Mouse (Mus musculus) liver, adult 2 months (tissue): ENCODE results near the gene Arf6. TPM values are rescaled to one million over a fixed set of nuclear protein-coding genes. Genes with fewer than 3 reads are reported as not detected.
"Not testable (repeated sequence)": the region's sequence is repeated elsewhere in the genome, so short reads cannot be mapped to it uniquely, and the experiment has no call there.

Experiments
- DNase-seq: peaks from one replicate; pipeline ENCODE4 v3.0.0-alpha.2; 2011; ENCODE audit warnings: low read depth, low spot score; ENCODE audit errors: extremely low read depth
- H3K27ac ChIP-seq: fragments of 200-500 bp; replicated peaks from 2 replicates; pipeline ENCODE4 v1.5.1; 2012; ENCODE audit warnings: low read depth, mild to moderate bottlenecking, control low read depth, inconsistent platforms, low read length; ENCODE audit not compliant: insufficient read depth
- H3K27me3 ChIP-seq: fragments of 200-500 bp; 2 replicates; pipeline ENCODE4 v1.6.1; 2012; ENCODE audit warnings: mild to moderate bottlenecking, moderate library complexity, low read length, inconsistent platforms; ENCODE audit not compliant: control insufficient read depth, insufficient read depth
- H3K36me3 ChIP-seq: fragments of 200-500 bp; 2 replicates; pipeline ENCODE4 v1.6.1; 2012; ENCODE audit warnings: low read length, inconsistent platforms; ENCODE audit not compliant: control insufficient read depth, insufficient read depth
- H3K4me1 ChIP-seq: fragments of 200-500 bp; 2 replicates; pipeline ENCODE4 v1.6.1; 2011; ENCODE audit warnings: low read length; ENCODE audit not compliant: control insufficient read depth, insufficient read depth
- H3K4me3 ChIP-seq: fragments of 200-500 bp; 2 replicates; pipeline ENCODE4 v1.5.1; 2011; ENCODE audit warnings: low read depth, mild to moderate bottlenecking, control low read depth, low read length, moderate library complexity; ENCODE audit not compliant: insufficient read depth
- H3K79me2 ChIP-seq: fragments of 200-500 bp; 2 replicates; pipeline ENCODE4 v1.6.1; 2012; ENCODE audit warnings: inconsistent platforms, mild to moderate bottlenecking, low read length, moderate library complexity; ENCODE audit not compliant: control insufficient read depth, insufficient read depth
- H3K9ac ChIP-seq: fragments of 200-500 bp; 2 replicates; pipeline ENCODE4 v1.6.1; 2012; ENCODE audit warnings: low read depth, mild to moderate bottlenecking, control low read depth, inconsistent platforms, low read length
- CTCF ChIP-seq: fragments of 200-500 bp; IDR thresholded peaks from 2 replicates; pipeline ENCODE4 v1.5.1; 2011; ENCODE audit warnings: low read depth, low read length, control low read depth
- POLR2A ChIP-seq: fragments of 200-500 bp; IDR thresholded peaks from 2 replicates; pipeline ENCODE4 v1.6.1; 2011; ENCODE audit warnings: low read length, control low read depth; ENCODE audit not compliant: insufficient read depth; ENCODE audit errors: extremely low read depth
- WGBS: fragments of 180-500 bp; shearing (Covaris S2); methylation state at CpG from one replicate; pipeline ENCODE4 v1.1.7; 2018; 5-methylcytosine and 5-hydroxymethylcytosine counted together
- polyA plus RNA-seq: library from polyadenylated mRNA; depleted of rRNA; stranded (reverse); fragments of >200 nt; gene quantifications from 2 replicates; pipeline ENCODE4 v1.2.3, GENCODE M21; 2012
- total RNA-seq: library from RNA; depleted of rRNA; stranded (reverse); fragments of >200 nt; gene quantifications from 2 replicates; pipeline ENCODE4 v1.2.3, GENCODE M21; 2014

Arf6 gene
- total and polyA plus RNA-seq, 2 experiments, result 40.7 to 62.7 TPM

- Histone ChIP-seq H3K9ac (no peak overlapping the region), H3K79me2 (peaks cover under 1% of the 10 kb centered on the region; the same call in 1 of the 2 replicates), H3K4me1 (peaks cover 5% of the 10 kb centered on the region), H3K36me3 (peaks cover 6% of the 10 kb centered on the region), H3K4me3 (no peak overlapping the region), H3K27me3 (no peaks in the 10 kb centered on the region), H3K27ac (no peak overlapping the region)
- WGBS, result 93% methylated on average over 11 of the region's 11 CpGs
- no peak for DNase-seq
- TF ChIP-seq CTCF (no peak), POLR2A (no peak)
Observed at GRCm38 (mm10) chr12:69378558-69379454, 6.9 kb downstream of the Arf6 start.

DNA sequence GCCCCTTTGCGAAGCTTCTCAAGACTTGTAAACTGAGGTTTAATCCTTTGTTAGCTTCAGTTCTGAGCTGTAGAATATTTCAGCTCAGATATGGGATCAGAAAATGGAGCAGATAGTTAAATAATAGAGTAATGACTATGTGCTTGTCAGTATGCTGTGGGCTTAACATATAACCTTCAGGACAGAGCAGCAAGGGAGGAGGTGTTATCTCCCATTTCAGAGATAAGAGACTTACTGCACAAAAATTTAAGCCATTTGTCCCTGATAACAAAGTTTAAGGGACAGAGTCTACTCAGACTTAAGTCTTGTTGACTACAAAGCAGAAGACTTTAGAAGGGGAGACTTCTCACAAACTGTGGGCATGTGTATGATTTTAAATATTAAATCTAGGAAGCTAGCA is 10.9 kb downstream of the Arf6 start:
- H3K9ac ChIP-seq, result no peak overlapping the region
- H3K4me1 ChIP-seq, result peaks cover 5% of the 10 kb centered on the region
- no peak overlapping the region for H3K4me3 ChIP-seq
- WGBS, result 95% methylated on average over 1 of the region's 1 CpGs
- no peaks in the 10 kb centered on the region for H3K27me3 ChIP-seq
- H3K36me3 ChIP-seq, result peaks cover 3% of the 10 kb centered on the region; the same call in 1 of the 2 replicates
- no peak for DNase-seq
- TF ChIP-seq CTCF (no peak), POLR2A (no peak)
- H3K79me2 ChIP-seq, result no peaks in the 10 kb centered on the region
- no peak overlapping the region for H3K27ac ChIP-seq

DNA sequence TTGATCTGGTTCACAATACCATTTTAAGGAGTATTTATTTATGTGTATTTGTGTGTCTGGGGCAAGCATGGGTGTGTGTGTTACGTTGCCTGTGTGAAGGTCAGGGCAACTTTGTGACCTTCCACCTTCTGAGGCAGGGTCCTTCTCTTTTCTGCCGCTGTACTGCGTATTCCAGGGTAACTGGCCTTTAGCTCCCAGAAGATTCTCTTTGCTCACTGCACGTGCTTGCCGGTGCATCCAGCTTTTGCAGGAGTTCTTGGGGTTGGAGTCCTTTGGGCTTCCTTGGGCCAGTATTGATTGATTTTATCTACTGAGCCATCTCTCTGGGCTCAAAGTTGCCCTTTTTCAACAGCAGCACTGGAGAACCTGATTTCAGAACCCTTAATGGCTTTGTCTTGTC is 12.7 kb downstream of the Arf6 start:
- no peak overlapping the region for H3K27ac ChIP-seq
- DNase-seq, result peak; percentile 61
- no peak overlapping the region for H3K9ac ChIP-seq
- H3K4me3 ChIP-seq, result no peak overlapping the region
- H3K4me1 ChIP-seq, result peaks cover 5% of the 10 kb centered on the region
- WGBS, result 29% methylated on average over 5 of the region's 5 CpGs
- TF ChIP-seq CTCF (no peak), POLR2A (no peak)
- H3K27me3 ChIP-seq, result no peaks in the 10 kb centered on the region
- no peaks in the 10 kb centered on the region for H3K79me2 ChIP-seq
- no peaks in the 10 kb centered on the region for H3K36me3 ChIP-seq

DNA sequence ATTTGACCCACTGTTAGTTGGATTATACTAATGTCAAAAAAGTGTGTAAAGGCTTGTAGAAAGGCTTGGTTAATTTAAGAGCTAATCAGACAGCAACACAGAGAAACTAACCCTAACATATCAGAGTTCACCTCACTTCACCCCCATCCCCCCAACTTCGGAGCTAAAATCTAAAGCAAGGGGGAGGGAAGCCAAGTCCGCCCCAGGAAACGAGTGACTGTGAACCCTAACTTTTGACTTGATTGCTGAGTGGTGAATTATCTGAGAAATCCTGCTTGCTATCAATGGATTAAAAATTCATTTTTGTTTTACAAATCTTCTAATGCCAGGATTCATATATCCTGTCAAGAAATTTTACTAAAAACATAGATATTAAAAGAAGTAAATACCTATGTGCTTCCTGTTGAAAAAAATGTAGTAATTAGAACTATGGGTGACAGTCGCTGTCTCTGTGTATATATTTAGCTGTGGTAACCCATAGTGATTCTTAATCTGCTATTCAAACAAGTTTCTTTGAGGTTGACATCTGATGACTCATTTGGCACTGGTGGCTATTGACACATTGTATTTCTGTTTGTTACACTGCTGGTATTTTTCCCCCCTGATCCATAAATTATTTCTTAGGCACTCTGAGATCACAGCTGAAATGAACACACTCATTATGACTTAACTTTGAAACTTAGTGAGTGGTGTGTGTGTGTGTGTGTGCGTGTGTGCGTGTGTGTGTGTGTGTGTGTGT is 13.8 kb downstream of the Arf6 start:
- H3K79me2 ChIP-seq, result no peaks in the 10 kb centered on the region
- H3K9ac ChIP-seq, result no peak overlapping the region
- peaks cover 5% of the 10 kb centered on the region for H3K4me1 ChIP-seq
- H3K36me3 ChIP-seq, result no peaks in the 10 kb centered on the region
- no peak overlapping the region for H3K4me3 ChIP-seq
- WGBS, result 64% methylated on average over 6 of the region's 6 CpGs
- no peak for TF ChIP-seq CTCF
- no peak for TF ChIP-seq POLR2A
- no peak overlapping the region for H3K27ac ChIP-seq
- no peaks in the 10 kb centered on the region for H3K27me3 ChIP-seq
- no peak for DNase-seq

- DNase-seq, H3K27me3 ChIP-seq, H3K79me2 ChIP-seq, H3K4me3 ChIP-seq, H3K4me1 ChIP-seq, H3K9ac ChIP-seq, H3K27ac ChIP-seq, H3K36me3 ChIP-seq: not testable (repeated sequence)
- 71% methylated on average over 12 of the region's 12 CpGs for WGBS
Observed at GRCm38 (mm10) chr12:69386281-69386732, 14.4 kb downstream of the Arf6 start.

DNA sequence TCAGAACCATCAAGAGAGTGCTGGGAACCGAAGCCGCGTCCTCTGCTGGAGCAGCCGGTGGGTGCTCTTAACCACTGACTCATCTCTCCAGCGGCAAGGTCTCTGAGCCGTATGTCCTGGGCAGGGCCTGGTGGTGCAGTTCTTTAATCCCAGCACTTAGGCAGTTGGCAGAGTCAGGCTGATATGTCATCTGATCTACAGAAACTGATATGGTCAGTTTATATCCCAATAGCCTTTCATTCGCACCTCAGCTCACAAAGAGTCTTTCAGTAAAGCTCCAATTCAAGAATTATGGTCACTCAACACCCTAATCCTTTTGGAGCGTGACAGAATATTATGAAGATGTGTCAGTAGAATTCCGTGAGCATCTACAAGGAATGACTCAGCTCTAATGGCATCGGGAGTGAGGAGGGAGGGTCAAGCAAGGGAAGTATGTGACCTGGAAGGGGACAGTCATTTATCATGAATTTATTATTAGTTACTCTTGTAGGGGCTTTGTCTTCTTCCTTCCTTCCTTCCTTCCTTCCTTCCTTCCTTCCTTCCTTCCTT is 16.4 kb downstream of the Arf6 start:
- WGBS, result 94% methylated on average over 10 of the region's 10 CpGs
- Histone ChIP-seq H3K27ac (no peak overlapping the region), H3K9ac (no peak overlapping the region), H3K79me2 (no peaks in the 10 kb centered on the region), H3K27me3 (no peaks in the 10 kb centered on the region), H3K4me3 (no peak overlapping the region), H3K36me3 (no peaks in the 10 kb centered on the region), H3K4me1 (peaks cover 7% of the 10 kb centered on the region)
- no peak for DNase-seq
- TF ChIP-seq POLR2A (no peak), CTCF (no peak)
